Mouse (Mus musculus) CD4-positive, CD25-positive, alpha-beta regulatory T cell, adult 2 months (primary cell): ENCODE results near the gene Gpc1.

Experiments used
- DNase-seq: peaks from one replicate; pipeline ENCODE4 v3.0.0-alpha.2; 2012; ENCODE audit warnings: low read depth, low spot score

Gene Gpc1

GRCm38 (mm10) chr1:92879266-92879665 is 47.8 kb downstream of the Gpc1 start:
- no peak for DNase-seq

- DNase-seq: no peak
These were observed 48.7 kb downstream of the Gpc1 start for GRCm38 (mm10) chr1:92880101-92880500.

GRCm38 (mm10) chr1:92881982-92882381 is 50.5 kb downstream of the Gpc1 start:
- DNase-seq: no peak

- DNase-seq: no peak
These were observed 57.6 kb downstream of the Gpc1 start for GRCm38 (mm10) chr1:92888901-92889655.

GRCm38 (mm10) chr1:92892791-92893190 is 61.3 kb downstream of the Gpc1 start:
- DNase-seq: no peak

- no peak for DNase-seq
These were observed 62.5 kb downstream of the Gpc1 start for GRCm38 (mm10) chr1:92893896-92894295.

DNA sequence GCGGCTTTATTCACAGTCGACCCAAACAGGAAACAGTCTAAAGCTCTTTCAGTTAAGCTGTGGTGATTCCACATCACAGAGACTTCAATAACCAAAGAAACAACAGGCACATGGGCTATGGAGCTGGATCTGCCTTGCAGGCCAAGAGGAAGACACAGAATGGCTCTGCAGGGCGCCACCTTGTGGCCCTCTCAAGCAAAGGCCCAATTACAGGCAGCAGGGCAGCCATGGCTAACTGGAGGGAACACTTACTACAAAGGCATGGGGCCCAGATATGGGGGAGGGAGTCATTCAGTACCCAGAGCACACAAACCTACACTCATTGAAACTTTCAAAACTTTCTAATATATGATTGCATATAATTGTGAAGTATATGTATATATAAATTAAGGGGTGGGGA is 63.6 kb downstream of the Gpc1 start:
- peak; percentile 84 for DNase-seq

- DNase-seq: peak; percentile 40
These were observed 71.3 kb downstream of the Gpc1 start, which contains the start of gene Ankmy1 for GRCm38 (mm10) chr1:92902786-92903185. Gene Ankmy1, minus strand, starts transcription at chr1:92902906.

GRCm38 (mm10) chr1:92903627-92904026 is 72.2 kb downstream of the Gpc1 start:
- no peak for DNase-seq

- DNase-seq: no peak
These were observed 74.4 kb downstream of the Gpc1 start for GRCm38 (mm10) chr1:92905703-92906310.

DNA sequence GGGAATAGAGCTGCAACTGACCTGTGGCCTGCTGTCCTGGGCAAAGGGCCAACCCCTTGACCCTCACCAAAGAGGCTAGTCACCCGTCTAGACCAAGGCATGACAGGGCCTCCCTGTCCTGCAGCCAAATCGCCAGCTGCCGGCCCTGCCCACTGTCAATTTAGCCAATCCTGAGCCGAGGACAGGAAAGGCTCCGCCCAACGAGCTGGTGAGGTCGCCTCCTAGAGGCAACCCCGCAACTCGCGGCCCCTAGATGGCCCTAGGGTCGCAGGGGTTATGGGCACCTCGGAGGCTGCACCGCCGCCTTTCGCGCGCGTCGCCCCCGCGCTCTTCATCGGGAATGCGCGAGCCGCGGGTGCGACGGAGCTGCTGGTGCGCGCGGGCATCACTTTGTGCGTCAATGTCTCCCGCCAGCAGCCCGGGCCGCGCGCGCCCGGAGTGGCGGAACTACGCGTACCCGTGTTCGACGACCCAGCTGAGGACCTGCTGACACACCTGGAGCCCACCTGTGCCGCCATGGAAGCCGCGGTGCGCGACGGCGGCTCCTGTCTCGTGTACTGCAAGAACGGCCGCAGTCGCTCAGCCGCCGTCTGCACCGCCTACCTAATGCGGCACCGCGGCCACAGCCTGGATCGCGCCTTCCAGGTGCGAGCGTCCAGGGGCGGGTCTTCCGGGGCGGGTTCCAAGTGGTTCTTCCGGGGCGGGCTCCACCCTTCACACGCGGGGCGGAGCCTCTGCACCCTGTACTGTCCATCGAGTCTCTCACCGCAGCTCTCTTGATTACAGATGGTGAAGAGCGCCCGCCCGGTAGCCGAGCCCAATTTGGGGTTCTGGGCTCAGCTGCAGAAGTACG is 75.6 kb downstream of the Gpc1 start, which contains the start of gene Dusp28:
TSS of gene Dusp28 (plus strand) at position 203 of the 853 bp plus-strand sequence.
- peak; percentile 92 for DNase-seq

GRCm38 (mm10) chr1:92907632-92908360 is 76.4 kb downstream of the Gpc1 start:
- DNase-seq: no peak

- no peak for DNase-seq
These were observed 77.2 kb downstream of the Gpc1 start for GRCm38 (mm10) chr1:92908664-92909063.

- DNase-seq: peak; percentile 65
These were observed 77.6 kb downstream of the Gpc1 start for GRCm38 (mm10) chr1:92909068-92909467.
